Mouse (Mus musculus): ENCODE results near the gene Fto. TPM values are rescaled to one million over a fixed set of nuclear protein-coding genes. Genes with fewer than 3 reads are reported as not detected.
A peak's percentile ranks its signal among the peaks of the same experiment; 100 is the strongest.

The Fto gene
- total RNA-seq (2022): 10 to 100 TPM; 59.3 to 70.7 (median 65.1) TPM

GRCm38 (mm10) chr8:91312835-91313832, at the start of gene Fto, which contains the start of gene Rpgrip1l:
TSS of gene Fto (plus strand) at chr8:91313525.
TSS of gene Rpgrip1l (minus strand) at chr8:91313262.
- DNase-seq (ENCODE audit: low spot score): peak; percentile 99

DNA sequence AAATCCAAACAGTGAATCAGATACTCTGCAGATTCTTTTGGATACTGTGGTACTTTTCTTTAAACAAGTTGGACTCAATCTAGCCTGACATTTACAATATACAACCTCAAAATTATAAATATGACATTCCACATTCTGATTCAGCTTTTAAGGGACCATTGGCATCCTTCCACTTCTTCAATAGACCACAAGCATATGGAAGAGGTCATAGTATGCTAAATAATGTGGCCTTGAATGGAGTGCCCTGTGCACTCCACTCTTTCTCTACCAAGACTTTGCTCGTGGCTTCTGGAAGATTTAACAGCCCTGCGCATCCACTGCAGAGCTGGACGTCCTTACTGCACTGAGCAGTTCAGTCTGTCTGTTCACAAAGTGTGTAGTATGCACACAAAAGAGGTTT, 49.4 kb upstream of the Fto start:
- DNase-seq (ENCODE audit: low spot score): no peak

GRCm38 (mm10) chr8:91264564-91264963, 48.8 kb upstream of the Fto start:
- DNase-seq (ENCODE audit: low spot score): no peak

DNA sequence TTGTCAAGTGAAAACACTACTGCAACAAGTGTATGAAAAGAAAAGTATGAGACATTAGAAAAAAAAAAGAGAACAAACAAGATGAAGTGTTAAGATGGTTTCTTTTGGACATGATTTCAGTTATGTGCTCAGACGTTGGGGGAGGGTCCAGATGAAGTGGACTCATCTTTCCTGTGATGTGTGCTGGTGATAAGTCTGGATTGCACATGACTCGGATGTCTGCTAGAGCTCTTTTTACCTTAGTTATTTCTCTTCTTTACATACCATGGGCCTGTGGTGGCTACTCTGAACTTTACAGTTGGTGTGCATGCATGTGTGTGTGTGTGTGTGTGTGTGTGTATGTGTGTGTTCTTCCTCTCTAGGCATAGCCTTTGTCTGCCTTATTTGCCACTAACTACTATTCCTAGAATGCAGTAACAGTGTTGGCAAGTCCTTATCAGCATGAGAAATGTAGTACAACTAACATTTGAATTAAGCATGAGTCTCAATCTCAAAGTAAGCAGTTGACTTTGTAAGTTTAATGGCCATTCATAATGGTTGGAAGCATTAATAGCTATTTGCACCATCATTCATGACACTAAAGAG, 43.9 kb upstream of the Fto start:
- no peak for DNase-seq (ENCODE audit: low spot score)

- no peak for DNase-seq (ENCODE audit: low spot score)
Observed at GRCm38 (mm10) chr8:91273493-91273892, 39.8 kb upstream of the Fto start.

GRCm38 (mm10) chr8:91276337-91276736, 37.0 kb upstream of the Fto start:
- no peak for DNase-seq (ENCODE audit: low spot score)

- DNase-seq (ENCODE audit: low spot score): no peak
Observed at GRCm38 (mm10) chr8:91278060-91278459, 35.3 kb upstream of the Fto start.

DNA sequence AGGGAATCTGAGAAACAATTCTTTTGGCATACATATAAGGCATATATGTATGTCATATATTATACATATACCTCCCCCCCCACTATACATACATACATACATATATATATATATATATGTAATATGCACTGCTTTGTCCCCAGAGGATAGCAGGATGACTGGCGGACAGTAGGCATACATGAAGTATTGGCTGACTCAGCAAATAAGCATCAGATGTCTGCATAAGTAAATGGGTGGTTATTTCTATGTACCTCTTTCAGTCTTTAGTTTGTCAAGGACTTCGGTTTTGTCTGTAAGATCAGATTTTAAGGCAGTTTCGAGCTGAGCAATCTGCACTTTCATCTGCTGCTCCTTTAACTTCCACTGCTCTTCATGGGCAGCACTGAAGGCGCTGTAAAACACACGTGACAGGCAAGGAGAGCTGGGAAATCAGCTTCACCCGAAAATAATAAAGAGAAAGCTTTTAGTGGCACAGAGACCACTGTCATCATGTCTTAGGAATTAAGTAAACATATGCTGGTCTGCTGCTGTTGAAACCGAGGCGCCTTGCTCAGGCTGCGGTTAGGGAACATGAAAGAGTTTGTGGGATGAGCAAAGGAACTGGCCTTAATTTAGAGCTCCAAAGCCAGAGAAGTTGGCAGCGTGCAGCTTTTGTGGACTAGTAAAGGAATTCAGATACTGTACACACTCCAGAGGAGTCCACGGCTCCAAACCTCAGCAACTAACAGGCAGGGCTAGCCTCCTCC, 32.7 kb upstream of the Fto start:
- DNase-seq (ENCODE audit: low spot score): peak; percentile 13

DNA sequence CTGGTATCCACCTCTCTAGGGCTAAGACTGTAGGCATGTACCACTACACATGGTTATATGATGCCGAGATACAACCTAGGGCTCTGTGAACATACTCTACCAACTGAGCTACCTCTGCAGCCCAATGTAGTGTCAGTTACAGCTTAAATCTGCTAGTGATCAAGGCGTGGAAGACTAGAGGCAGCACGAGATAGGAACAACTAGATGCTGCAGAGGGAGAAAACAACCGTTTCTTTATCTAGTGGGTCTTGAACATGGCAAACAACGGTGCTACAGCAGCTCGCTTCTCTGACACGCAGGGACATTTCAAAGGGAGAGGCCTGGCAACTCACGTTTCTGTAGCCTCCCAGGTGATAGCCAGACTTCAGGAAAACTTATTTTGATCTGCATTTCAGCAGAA, 31.8 kb upstream of the Fto start:
- DNase-seq (ENCODE audit: low spot score): no peak

DNA sequence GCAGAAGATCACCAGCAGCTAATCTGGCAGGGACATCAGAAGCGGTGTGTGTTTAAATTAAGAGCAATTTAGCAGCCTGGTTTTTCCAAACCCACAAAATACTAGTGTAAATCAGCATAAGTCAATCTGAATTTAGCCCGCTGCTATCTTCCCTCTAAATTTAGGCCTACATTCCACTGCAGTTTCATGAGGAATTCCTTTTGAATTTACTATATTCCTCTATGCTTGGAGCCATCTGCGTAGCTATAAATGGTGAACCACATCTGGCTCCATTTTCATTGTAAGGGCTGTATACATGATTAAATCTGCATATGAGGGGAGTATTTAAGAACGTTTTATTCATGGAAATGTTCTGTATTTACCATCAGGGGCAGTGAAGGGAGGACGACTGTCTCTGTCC, 30.7 kb upstream of the Fto start:
- DNase-seq (ENCODE audit: low spot score): no peak

DNA sequence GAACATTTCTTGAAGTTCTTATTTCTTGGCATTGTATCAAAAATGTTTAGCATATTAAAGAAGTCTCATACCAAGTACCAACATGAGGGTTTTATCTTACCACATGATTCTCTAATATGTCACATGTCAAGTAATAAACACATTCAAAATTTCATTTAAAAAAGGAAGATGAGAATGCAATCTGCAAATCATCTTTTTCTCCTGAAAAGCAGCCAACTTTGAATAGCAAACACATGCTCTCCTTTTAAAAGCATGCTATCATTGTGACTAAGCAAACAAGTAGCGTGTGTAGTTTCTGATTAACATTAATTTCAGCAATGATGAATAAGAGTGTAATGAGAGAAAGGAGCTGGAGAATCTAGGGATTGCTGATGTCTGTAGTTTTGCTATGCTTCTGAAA, 29.5 kb upstream of the Fto start:
- no peak for DNase-seq (ENCODE audit: low spot score)

DNA sequence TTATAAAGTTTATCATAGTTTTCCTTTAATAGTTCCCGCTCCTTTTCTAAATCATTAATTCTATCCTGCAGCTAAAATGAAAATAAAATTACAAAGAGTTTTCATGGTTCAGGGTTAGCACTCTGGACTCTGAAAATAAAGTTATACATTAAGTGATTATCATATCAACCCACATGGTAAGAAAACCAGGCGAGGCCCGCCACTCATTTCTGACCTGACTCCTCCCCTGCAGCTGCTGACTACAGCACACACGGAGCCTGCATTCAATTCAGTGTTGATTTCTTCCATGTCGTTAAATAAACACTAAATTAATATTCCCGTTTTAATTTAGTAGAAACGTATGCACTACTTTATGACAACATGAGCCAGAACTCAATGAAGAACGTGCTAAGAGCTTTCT, 27.1 kb upstream of the Fto start:
- DNase-seq (ENCODE audit: low spot score): no peak

DNA sequence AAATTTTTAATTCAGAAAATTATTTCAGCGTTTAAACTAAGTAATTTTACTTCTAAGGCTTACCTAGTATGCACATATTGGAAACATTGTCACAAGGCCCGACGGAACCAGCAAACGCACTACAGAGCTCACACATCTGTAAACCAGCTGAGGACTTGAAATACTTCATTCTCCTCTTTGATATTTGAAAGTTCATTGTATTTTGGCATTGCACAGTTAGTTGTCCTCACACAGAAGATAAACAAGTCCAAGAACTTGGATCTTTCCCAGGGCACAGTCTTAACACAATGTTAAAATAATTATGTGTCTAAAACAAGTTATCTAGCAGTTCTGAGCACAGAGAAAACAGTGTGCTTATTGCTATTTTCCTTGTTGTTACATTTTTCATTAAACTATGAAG, 22.7 kb upstream of the Fto start:
- DNase-seq (ENCODE audit: low spot score): peak; percentile 24

DNA sequence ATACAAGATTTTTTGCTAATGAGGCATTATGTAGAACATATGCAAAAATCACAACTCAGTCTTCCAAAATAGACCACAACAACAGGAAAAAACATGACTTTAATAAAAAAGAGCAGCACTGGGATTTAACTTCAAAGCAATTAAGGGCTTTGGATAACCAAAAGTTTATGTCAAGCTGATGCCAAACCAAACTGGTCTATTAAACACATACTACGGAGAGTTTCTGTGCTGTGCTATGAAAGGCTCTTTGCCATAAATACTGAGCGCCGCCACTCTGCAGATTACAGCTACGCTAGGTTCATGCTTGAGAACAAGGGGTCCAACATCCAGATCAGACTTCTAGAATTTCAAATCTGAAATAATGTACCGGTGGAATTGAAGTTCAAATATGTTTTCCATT, 17.5 kb upstream of the Fto start:
- DNase-seq (ENCODE audit: low spot score): no peak

GRCm38 (mm10) chr8:91298672-91299071, 14.7 kb upstream of the Fto start:
- DNase-seq (ENCODE audit: low spot score): no peak

DNA sequence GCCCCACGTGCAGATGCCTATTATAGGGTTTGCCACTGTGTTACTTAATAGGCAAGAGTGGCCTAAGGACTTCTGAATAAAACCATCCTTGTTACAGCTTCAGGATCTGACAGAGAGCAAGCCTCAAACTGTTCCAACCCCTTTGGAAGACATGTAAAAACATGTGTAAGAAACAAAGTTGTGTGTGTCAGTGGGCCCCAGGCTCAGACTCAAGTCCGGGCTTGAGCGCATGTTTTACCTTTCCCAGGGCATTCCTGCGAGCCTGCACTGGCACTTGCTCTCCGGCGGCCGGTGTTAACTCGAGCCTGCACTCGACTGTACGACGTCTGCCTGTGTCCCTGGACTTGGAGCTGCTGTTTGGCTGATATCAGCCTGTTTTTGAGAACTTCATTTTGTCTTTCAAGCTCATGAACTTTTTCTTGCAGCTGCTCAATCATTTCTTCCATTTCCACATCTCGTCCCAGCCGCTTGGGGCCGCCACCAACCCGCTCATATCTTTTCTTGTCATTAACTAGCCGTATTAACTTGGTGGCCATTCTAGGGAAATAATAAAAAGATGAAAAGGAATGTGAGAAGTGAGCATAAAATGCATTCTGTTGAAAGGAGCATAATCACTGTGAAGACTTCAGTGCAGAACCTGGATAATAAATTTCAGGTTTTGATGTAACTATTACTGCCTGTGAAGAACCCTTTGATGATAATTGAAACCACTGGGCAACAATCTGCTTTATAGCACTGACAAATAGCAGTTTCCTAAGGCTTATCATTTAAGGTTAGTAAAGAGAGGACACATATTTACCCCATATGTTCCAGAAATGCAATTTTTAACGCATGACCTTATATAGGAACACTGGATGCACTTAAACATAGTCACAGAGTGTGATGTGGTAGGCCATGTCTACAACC, 8.6 kb upstream of the Fto start:
- DNase-seq (ENCODE audit: low spot score): no peak

DNA sequence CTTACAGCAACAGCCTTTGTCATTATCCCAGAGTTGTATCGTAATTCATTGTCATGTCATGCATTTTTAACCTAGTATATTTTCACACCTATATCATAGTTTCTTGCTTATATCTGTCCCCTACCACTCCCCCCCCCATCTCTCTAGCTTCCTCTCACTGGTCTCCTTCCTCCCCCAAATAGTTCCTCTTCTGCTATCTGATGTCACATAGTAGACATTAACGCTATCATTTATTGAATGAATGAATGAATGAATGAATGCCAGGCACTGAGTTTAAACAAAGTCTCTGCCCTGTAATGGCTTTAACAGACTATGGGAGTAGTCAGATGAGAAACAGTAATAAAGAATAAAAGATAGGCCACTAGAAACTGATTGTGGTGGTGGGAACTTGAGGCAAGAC, 983 bp upstream of the Fto start:
- DNase-seq (ENCODE audit: low spot score): no peak

GRCm38 (mm10) chr8:91317567-91318227, 4.4 kb downstream of the Fto start:
- no peak for DNase-seq (ENCODE audit: low spot score)

GRCm38 (mm10) chr8:91318938-91319729, 5.8 kb downstream of the Fto start:
- no peak for DNase-seq (ENCODE audit: low spot score)

DNA sequence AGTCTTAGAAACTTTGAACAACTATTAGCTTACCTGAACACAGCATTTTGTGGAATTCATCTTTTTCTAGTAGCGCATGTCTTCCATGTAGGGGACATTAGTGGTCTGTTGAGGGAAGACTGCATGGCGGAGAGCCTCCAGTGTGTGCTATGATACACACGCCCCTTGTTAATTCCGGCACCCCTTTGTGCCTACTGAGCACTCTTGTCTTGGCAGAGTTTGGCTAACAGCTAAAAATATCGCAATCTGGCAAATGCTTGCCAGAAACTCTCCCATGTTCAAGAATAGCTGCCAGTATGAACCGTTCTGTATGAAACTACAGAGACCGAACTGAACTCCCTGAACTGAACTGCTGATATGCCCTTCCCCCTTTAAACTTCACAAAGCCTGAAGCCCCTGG, 10.2 kb downstream of the Fto start:
- DNase-seq (ENCODE audit: low spot score): peak; percentile 28
